Mouse (Mus musculus) heart, embryonic 15.5 days (tissue): ENCODE results near the gene Armc8. TPM values are rescaled to one million over a fixed set of nuclear protein-coding genes. Genes with fewer than 3 reads are reported as not detected.

ENCODE experiments used
- ATAC-seq: fragments of 200-750 bp; cut with Nextera tagmentation; replicated peaks from 2 replicates; pipeline ENCODE4 v1.8.0; 2017; ENCODE audit warnings: low read depth, moderate TSS enrichment; ENCODE audit not compliant: insufficient number of reproducible peaks, insufficient read depth, low FRiP score
- H3K27ac ChIP-seq: fragments of 300-500 bp; sonication (generic); 2 replicates; pipeline ENCODE4 v1.5.1; 2015; ENCODE audit warnings: mild to moderate bottlenecking, inconsistent platforms
- H3K27me3 ChIP-seq: fragments of 300-500 bp; sonication (generic); 2 replicates; pipeline ENCODE4 v1.6.1; 2015; ENCODE audit warnings: inconsistent platforms
- H3K36me3 ChIP-seq: fragments of 300-500 bp; sonication (generic); 2 replicates; pipeline ENCODE4 v1.6.1; 2015; ENCODE audit warnings: mild to moderate bottlenecking, inconsistent platforms
- H3K4me1 ChIP-seq: fragments of 300-500 bp; sonication (generic); replicated peaks from 2 replicates; pipeline ENCODE4 v1.6.1; 2015; ENCODE audit warnings: inconsistent platforms
- H3K4me2 ChIP-seq: fragments of 300-500 bp; sonication (generic); 2 replicates; pipeline ENCODE4 v1.6.1; 2015; ENCODE audit warnings: inconsistent platforms, mild to moderate bottlenecking, moderate library complexity
- H3K4me3 ChIP-seq: fragments of 300-500 bp; sonication (generic); 2 replicates; pipeline ENCODE4 v1.5.1; 2015; ENCODE audit warnings: mild to moderate bottlenecking, inconsistent platforms
- H3K9ac ChIP-seq: fragments of 300-500 bp; sonication (generic); 2 replicates; pipeline ENCODE4 v1.6.1; 2015; ENCODE audit warnings: mild to moderate bottlenecking, inconsistent platforms
- H3K9me3 ChIP-seq: fragments of 300-500 bp; sonication (generic); replicated peaks from 2 replicates; pipeline ENCODE4 v1.6.1; 2016; ENCODE audit warnings: inconsistent platforms
- WGBS: fragments of 180-500 bp; shearing (Covaris S2); methylation state at CpG from one replicate; pipeline ENCODE4 v1.1.7; 2015; ENCODE audit warnings: mixed read lengths; 5-methylcytosine and 5-hydroxymethylcytosine counted together
- polyA plus RNA-seq: library from polyadenylated mRNA; unstranded; fragments of >200 nt; fragmentation: Nextera tagmentation; extraction: Ambion mirVana; gene quantifications from 2 replicates; pipeline ENCODE4 v1.2.1, GENCODE M21; 2015

The Armc8 gene
- polyA plus RNA-seq, 1 experiment from 2014 or later: 18.6 TPM

DNA sequence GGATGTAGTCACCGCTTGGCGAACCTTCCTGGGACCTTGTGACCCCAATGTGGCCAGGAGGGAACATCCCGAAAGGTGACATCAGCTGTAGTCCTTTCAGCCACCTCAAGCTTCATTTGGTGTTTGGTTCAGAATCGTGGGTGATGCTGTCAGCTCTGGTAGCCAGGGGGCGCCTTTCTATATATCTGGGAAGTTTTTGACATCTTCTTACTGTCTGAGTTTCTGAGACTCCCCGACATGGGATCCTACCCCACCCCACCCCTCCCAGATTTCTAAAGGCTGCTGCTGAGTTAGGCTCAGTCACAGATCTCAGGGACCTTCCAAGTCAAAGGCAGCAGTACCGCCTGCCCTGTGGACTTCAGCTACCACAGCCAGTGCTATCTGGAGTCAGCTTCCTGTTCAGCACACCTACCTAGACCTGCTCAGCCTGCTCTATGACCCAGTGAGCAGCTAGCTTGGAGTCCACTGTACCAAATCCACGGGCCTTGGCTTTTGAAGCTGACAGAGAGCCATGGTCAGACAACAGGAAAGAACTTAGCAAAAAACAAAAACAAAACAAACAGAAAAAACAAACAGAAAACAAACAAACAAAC, 98.9 kb downstream of the Armc8 start:
- Histone ChIP-seq H3K9ac (no peak overlapping the region), H3K4me3 (no peak overlapping the region), H3K36me3 (no peaks in the 10 kb centered on the region), H3K27me3 (no peaks in the 10 kb centered on the region), H3K9me3 (no peaks in the 10 kb centered on the region), H3K4me1 (0 out of 2 replicates have a peak, but pooled peaks cover 2% of the 10 kb centered on the region), H3K4me2 (no peak overlapping the region), H3K27ac (no peak overlapping the region)
- 61% methylated on average over 8 of the region's 8 CpGs for WGBS
- no peak for ATAC-seq

DNA sequence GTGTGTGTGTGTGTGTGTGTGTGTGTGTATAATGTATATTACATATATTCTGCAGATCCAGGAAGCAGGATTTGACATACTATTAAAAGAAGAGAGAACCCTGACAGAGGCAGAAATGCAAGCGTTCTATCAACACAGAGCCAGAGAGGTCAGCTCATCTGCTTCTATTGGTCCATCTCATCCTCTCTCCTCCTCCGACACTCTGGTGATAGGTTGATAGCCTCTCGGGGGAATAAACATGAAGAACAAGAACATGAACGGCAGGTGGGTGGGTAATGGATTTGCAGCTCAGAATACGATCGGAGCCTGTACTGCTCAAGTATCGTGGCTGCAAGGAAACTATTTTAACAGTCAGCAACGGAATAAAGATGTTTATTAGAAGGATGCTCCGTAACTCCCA, 100.1 kb downstream of the Armc8 start:
- 0 out of 2 replicates have a peak, but pooled peaks cover 2% of the 10 kb centered on the region for H3K4me1 ChIP-seq

DNA sequence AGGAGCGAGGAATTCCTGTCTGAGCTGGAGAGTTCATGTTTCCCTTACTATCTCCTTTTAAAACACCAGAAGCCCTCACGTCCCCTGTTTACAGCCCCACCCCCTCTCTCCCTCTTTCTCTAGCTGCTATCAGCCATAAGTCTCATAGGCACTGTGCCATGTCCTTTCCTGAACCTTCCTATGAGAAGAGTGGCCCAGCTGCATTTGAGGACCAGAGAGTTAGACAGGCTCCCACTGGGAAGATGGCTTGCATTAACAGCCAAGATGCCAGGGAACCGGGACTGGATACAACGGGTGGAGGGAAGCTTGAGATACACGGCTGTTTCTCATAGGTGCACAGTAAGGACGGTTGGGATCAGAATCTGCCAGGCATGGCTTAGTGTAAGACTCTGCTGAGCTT, 103.8 kb downstream of the Armc8 start:
- Histone ChIP-seq H3K27ac (no peak overlapping the region), H3K9me3 (no peaks in the 10 kb centered on the region), H3K36me3 (no peaks in the 10 kb centered on the region), H3K4me2 (no peak overlapping the region), H3K27me3 (no peaks in the 10 kb centered on the region), H3K4me1 (0 out of 2 replicates have a peak, but pooled peaks cover 2% of the 10 kb centered on the region), H3K4me3 (no peak overlapping the region), H3K9ac (no peak overlapping the region)
- 66% methylated on average over 6 of the region's 6 CpGs for WGBS
- no peak for ATAC-seq

More for the DNA sequence above, 100.1 kb downstream of the Armc8 start:
- no peak overlapping the region for H3K27ac ChIP-seq
- H3K4me2 ChIP-seq: no peak overlapping the region
- H3K27me3 ChIP-seq: no peaks in the 10 kb centered on the region
- no peak overlapping the region for H3K9ac ChIP-seq
- no peaks in the 10 kb centered on the region for H3K36me3 ChIP-seq
- H3K4me3 ChIP-seq: no peak overlapping the region
- WGBS: 77% methylated on average over 9 of the region's 9 CpGs
- no peak for ATAC-seq
- H3K9me3 ChIP-seq: no peaks in the 10 kb centered on the region

DNA sequence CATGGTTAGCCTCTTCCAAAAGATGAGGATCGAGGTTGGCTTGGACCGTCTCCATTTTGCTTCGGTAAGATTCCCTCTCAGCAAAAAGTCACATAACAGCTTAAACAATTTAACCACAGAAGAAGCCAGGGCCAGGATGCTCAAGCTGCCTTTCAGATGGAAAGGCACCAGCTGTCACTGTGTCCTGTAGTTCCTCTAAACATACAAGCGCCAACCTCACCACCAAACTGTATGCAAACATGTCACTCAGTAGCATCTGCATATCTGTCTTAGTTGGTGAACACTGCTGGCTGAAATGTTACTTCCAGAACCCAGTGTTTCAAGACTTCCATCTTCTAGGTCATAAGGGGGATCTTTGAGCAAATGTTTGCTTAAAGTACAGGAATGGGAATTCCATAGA, 109.0 kb downstream of the Armc8 start:
- H3K36me3 ChIP-seq: no peaks in the 10 kb centered on the region
- H3K4me1 ChIP-seq: no peaks in the 10 kb centered on the region
- H3K27ac ChIP-seq: no peak overlapping the region
- no peak overlapping the region for H3K4me2 ChIP-seq
- peaks cover 11% of the 10 kb centered on the region; the same call in 1 of the 2 replicates for H3K27me3 ChIP-seq
- H3K9me3 ChIP-seq: no peaks in the 10 kb centered on the region
- WGBS: 84% methylated on average over 4 of the region's 4 CpGs
- H3K4me3 ChIP-seq: no peak overlapping the region
- no peak overlapping the region for H3K9ac ChIP-seq
- no peak for ATAC-seq

DNA sequence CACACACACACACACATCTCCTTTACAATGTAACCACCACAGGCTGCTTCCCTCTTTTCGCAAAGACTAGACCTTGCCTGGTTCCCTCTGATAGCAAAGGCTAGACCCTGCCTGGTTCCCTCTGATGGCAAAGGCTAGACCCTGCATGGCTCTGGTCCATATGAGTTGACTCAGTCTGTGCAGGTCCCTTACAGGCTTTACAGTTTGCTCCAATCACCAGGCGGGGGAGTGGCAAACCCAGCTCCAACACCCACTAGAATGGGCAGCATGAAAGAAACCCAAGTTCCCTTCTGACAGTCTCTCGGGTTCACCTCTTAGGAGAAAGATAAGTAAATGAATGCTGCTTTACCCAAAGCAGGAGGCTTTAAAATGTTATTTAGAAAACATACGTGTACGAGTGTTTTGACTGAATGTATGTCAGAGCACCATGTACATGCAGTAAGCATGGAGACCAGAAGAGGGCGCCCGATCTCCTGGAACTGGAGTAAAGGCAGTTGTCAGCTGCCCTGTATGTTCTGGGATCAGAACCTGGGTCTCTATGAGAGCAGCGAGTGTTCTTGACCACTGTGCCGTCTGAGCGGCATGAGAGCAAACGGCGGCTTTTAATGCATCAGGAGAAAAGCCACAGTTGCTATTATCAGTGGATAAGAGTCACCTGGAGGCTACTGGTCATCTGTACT, 110.0 kb downstream of the Armc8 start:
- WGBS: 40% methylated on average over 12 of the region's 12 CpGs
- Histone ChIP-seq H3K36me3 (no peaks in the 10 kb centered on the region), H3K9ac (no peak overlapping the region), H3K27ac (no peak overlapping the region), H3K9me3 (no peaks in the 10 kb centered on the region), H3K4me3 (no peak overlapping the region), H3K27me3 (peaks cover 11% of the 10 kb centered on the region; the same call in 1 of the 2 replicates), H3K4me1 (no peaks in the 10 kb centered on the region), H3K4me2 (no peak overlapping the region)
- no peak for ATAC-seq

DNA sequence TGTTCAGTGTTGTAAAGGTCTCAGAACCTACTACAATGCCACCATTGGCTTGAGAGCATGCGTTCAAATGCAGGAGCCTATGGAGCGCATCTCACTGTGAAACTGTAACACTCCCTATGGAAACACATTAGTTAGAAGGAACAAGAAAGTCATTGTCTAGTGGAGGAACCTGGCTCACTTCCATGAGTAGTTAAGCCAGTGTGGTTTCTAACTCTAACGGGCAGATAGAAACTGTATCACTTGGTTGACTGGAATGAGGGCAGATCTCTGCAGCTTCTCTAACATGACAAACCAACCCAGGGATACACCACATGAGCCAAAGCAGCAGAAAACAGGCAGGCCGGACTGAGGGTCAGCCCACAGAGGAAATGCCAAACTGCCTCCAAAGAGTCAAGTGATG, 114.5 kb downstream of the Armc8 start:
- H3K9me3 ChIP-seq: no peaks in the 10 kb centered on the region
- ATAC-seq: no peak

DNA sequence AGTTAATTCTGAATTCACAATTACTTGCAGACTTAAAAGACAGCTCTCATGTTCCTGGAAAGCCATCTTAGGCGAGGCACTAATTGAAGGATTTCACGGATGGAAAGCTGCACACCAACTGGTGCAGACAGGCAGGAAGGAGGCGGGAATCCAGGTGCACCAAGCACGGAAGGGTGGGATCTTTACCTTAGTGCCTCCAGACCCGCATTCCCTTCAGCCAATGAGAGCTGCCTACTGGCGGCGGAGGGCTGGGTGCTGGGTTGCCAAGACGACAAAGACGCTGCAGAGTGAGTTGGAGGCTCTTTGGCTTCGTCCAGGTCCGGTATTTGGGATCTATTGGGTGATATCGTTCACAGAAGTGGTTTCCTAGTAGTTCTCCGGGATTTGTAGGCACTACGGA, 117.5 kb downstream of the Armc8 start, which contains the start of gene Nme9:
Nme9 (plus strand) TSS at position 315 of the 400 bp plus-strand sequence.
- H3K4me2 ChIP-seq: peak within 1 kb of the TSS; percentile 19; the same call in 1 of the 2 replicates
- H3K27ac ChIP-seq: no peak within 1 kb of the TSS
- ATAC-seq: no peak
- H3K27me3 ChIP-seq: peaks cover 20% of the 10 kb centered on the region
- H3K36me3 ChIP-seq: no peaks in the 10 kb centered on the region
- H3K4me3 ChIP-seq: no peak within 1 kb of the TSS
- H3K9me3 ChIP-seq: no peaks in the 10 kb centered on the region
- 8% methylated on average over 14 of the region's 14 CpGs for WGBS
- H3K4me1 ChIP-seq: 0 out of 2 replicates have a peak, but pooled peaks cover 3% of the 10 kb centered on the region
- H3K9ac ChIP-seq: no peak within 1 kb of the TSS

More for the DNA sequence above, 114.5 kb downstream of the Armc8 start:
- Histone ChIP-seq H3K4me2 (no peak overlapping the region), H3K36me3 (no peaks in the 10 kb centered on the region), H3K9ac (no peak overlapping the region), H3K4me3 (no peak overlapping the region), H3K4me1 (0 out of 2 replicates have a peak, but pooled peaks cover 3% of the 10 kb centered on the region), H3K27me3 (peaks cover 28% of the 10 kb centered on the region), H3K27ac (no peak overlapping the region)
- WGBS: 73% methylated on average over 4 of the region's 4 CpGs

DNA sequence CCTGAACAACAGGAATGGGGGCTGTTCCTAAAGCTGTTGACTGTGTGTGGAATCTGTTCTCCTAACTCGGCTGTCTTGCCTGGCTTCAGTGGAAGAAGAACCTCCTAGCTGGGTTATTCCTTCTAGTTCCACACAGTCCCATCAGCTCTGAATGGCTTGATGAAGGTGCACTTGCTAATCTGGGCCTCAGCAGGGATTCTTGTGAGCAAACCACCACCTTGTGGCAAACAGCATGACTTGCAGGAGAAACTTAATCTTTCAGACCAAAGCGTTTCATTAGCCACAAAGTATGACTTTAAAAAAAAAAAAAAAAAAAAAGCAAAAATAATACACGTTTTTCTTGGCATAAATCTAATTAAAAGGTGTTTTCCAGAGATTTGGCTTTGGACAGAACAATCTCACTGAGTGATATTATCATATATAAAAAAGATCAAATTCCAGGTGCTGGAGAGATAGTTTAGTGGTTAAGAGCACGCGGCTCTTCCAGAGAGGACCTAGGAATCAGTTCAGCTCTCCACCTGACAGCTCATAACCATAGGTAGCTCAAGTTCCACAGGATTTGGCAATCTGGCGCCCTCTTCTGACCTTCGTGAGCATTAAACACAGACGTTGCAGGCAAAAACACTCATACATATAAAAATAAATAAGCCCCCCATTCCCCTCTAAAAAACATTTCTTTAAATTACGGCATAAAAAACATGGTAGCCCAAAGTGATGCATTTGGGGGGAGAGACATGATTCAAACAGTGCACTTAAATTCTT, 118.6 kb downstream of the Armc8 start:
- 34% methylated on average over 9 of the region's 9 CpGs for WGBS
- H3K9ac ChIP-seq: no peak overlapping the region
- no peak overlapping the region for H3K27ac ChIP-seq
- no peak overlapping the region for H3K4me2 ChIP-seq
- no peaks in the 10 kb centered on the region for H3K9me3 ChIP-seq
- ATAC-seq: no peak
- no peak overlapping the region for H3K4me3 ChIP-seq
- no peaks in the 10 kb centered on the region for H3K36me3 ChIP-seq
- H3K4me1 ChIP-seq: 0 out of 2 replicates have a peak, but pooled peaks cover 3% of the 10 kb centered on the region
- peaks cover 20% of the 10 kb centered on the region for H3K27me3 ChIP-seq

DNA sequence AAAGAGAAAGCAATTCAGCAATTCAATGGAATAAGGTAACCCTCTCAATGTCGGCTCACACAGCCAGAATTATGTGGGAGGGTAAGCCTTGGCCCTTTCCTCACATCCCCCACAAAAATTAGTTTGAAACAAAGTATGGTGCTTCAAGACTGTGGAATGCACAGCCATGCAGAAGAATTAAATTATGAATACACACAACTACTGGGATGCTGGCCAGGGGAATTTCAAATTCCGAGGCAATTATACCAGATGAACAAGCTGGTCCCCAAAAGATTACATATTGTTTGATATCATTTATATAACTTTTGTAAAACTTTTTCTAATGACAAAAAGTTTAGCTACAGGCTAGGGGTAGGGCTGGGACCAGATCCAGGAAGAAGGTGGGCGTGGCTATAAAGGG, 121.4 kb downstream of the Armc8 start:
- no peak overlapping the region for H3K4me3 ChIP-seq
- 64% methylated on average over 3 of the region's 3 CpGs for WGBS

DNA sequence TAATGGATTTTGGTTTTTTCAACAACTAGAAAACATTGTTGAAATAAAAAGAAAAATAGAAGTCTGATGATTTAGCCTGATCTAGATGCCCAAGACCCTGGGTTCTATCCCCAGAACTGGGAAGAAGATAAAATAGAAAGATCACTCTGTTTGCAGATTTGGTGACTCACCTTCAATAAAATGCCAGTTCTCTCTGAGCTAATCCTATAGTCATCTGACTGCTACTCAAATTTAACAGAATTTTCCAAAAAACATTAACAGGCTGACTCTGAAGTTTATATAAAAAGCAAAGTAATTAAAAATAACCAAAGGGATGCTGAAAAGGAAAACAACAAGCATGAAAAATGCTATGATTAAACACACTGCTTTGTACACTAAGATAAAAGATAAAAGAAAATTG, 122.4 kb downstream of the Armc8 start:
- H3K4me3 ChIP-seq: no peak overlapping the region
- no peak for ATAC-seq

More for the DNA sequence above, 121.4 kb downstream of the Armc8 start:
- H3K27me3 ChIP-seq: peaks cover 16% of the 10 kb centered on the region
- no peak overlapping the region for H3K4me2 ChIP-seq
- H3K27ac ChIP-seq: no peak overlapping the region
- no peak for ATAC-seq
- 0 out of 2 replicates have a peak, but pooled peaks cover 3% of the 10 kb centered on the region for H3K4me1 ChIP-seq
- H3K9me3 ChIP-seq: no peaks in the 10 kb centered on the region
- H3K36me3 ChIP-seq: no peaks in the 10 kb centered on the region
- no peak overlapping the region for H3K9ac ChIP-seq

DNA sequence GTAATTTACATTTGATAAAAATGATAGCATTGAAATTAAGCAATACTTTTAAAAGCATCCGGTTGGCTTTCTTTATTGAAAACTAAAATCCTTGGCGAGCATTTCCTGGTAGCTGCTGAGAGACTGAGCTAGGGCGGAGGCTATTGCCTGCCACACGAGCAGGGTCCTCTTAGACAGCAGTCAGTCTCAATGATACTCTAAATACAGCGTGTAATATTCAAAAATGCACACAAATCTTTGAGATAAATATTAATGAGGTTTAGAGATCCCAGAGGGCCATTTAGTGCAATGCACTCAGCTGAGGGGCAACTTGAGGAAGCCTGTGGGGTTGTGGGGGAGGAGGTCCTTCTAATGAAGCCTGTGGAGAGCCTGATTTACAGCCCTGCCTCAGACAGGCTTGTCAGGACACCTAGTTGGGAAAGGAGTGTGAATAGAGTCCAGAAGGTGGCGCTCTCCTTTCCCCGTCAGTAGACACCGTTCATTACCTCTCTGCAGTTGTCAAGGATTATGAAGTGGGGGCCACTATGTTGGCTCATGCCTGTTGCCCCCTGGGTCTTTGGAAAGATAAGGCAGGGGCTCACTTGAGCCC, 124.0 kb downstream of the Armc8 start:
- H3K27ac ChIP-seq: no peak overlapping the region
- no peak for ATAC-seq
- no peak overlapping the region for H3K4me3 ChIP-seq
- H3K9ac ChIP-seq: no peak overlapping the region
- peaks cover 6% of the 10 kb centered on the region; the same call in 1 of the 2 replicates for H3K27me3 ChIP-seq
- no peaks in the 10 kb centered on the region for H3K36me3 ChIP-seq
- no peaks in the 10 kb centered on the region for H3K9me3 ChIP-seq
- 35% methylated on average over 8 of the region's 8 CpGs for WGBS
- H3K4me1 ChIP-seq: no peaks in the 10 kb centered on the region
- no peak overlapping the region for H3K4me2 ChIP-seq

More for the DNA sequence above, 122.4 kb downstream of the Armc8 start:
- Histone ChIP-seq H3K27ac (no peak overlapping the region), H3K4me1 (0 out of 2 replicates have a peak, but pooled peaks cover 3% of the 10 kb centered on the region), H3K9me3 (no peaks in the 10 kb centered on the region), H3K36me3 (no peaks in the 10 kb centered on the region), H3K9ac (no peak overlapping the region), H3K27me3 (peaks cover 7% of the 10 kb centered on the region), H3K4me2 (no peak overlapping the region)
